Mouse (Mus musculus) heart, embryonic 16.5 days (tissue): Measurements from ENCODE around the gene Zdhhc6. TPM values are rescaled to one million over a fixed set of nuclear protein-coding genes. Genes with fewer than 3 reads are reported as not detected.

Source experiments
- ATAC-seq: fragments of 200-750 bp; cut with Nextera tagmentation; replicated peaks from 2 replicates; pipeline ENCODE4 v1.8.0; 2017; ENCODE audit warnings: moderate number of reproducible peaks; ENCODE audit not compliant: insufficient read depth, low FRiP score; ENCODE audit errors: extremely low read depth
- H3K27ac ChIP-seq: fragments of 300-500 bp; sonication (generic); 2 replicates; pipeline ENCODE4 v1.5.1; 2014; ENCODE audit warnings: mild to moderate bottlenecking, low read length, control low read depth, moderate library complexity
- H3K27me3 ChIP-seq: fragments of 300-500 bp; sonication (generic); 2 replicates; pipeline ENCODE4 v1.6.1; 2014; ENCODE audit warnings: low read length, mixed read lengths; ENCODE audit not compliant: control insufficient read depth, insufficient read depth
- H3K36me3 ChIP-seq: fragments of 300-500 bp; sonication (generic); 2 replicates; pipeline ENCODE4 v1.6.1; 2014; ENCODE audit not compliant: control insufficient read depth, insufficient read depth
- H3K4me1 ChIP-seq: fragments of 300-500 bp; sonication (generic); 2 replicates; pipeline ENCODE4 v1.6.1; 2014; ENCODE audit warnings: low read length, mixed read lengths; ENCODE audit not compliant: control insufficient read depth, insufficient read depth
- H3K4me2 ChIP-seq: fragments of 300-500 bp; sonication (generic); 2 replicates; pipeline ENCODE4 v1.6.1; 2014; ENCODE audit warnings: low read depth, mild to moderate bottlenecking, control low read depth, low read length
- H3K4me3 ChIP-seq: fragments of 300-500 bp; sonication (generic); 2 replicates; pipeline ENCODE4 v1.5.1; 2014; ENCODE audit warnings: mild to moderate bottlenecking, control low read depth, low read length
- H3K9ac ChIP-seq: fragments of 300-500 bp; sonication (generic); 2 replicates; pipeline ENCODE4 v1.6.1; 2014; ENCODE audit warnings: low read length, control low read depth
- H3K9me3 ChIP-seq: fragments of 300-500 bp; sonication (generic); replicated peaks from 2 replicates; pipeline ENCODE4 v1.6.1; 2016; ENCODE audit warnings: low read length; ENCODE audit not compliant: control insufficient read depth
- WGBS: fragments of 180-500 bp; shearing (Covaris S2); extraction: QIAGEN DNeasy Blood & Tissue Kit; methylation state at CpG from one replicate; pipeline ENCODE4 v1.1.7; 2014; 5-methylcytosine and 5-hydroxymethylcytosine counted together
- polyA plus RNA-seq: library from polyadenylated mRNA; unstranded; fragments of >200 nt; fragmentation: Nextera tagmentation; extraction: Ambion mirVana; gene quantifications from 2 replicates; pipeline ENCODE4 v1.2.1, GENCODE M21; 2015

Gene Zdhhc6
- polyA plus RNA-seq, 1 experiment from 2014 or later, result 73.9 TPM

DNA sequence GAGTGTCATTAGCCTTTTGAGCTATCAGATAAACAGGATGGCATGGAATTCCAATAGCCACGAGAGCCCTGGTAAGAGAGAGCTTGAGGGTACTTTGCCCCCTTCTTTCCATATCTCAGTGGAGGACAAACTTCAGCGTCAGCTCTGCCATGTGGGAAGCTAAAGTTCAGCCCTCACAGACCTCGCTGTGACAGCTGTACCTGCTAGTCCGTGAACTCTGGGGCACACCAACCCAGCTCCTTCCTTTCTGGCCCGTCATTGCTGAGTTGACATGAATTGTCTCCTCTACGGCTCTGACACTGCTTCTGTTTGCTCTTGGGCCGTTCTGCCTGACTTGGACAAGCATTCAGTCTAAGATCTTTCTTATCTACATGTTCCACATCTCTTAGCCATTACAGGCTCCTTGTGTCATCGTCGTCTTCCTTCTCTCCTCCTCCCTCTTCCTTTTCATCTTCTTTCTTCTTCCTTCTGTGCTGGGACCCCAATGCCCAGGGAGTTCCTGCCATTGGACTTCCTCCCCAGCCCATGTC lies 67.8 kb downstream of the Zdhhc6 start:
- Histone ChIP-seq H3K4me3 (no peak overlapping the region), H3K9ac (no peak overlapping the region), H3K27ac (no peak overlapping the region), H3K27me3 (no peaks in the 10 kb centered on the region), H3K36me3 (no peaks in the 10 kb centered on the region), H3K9me3 (no peaks in the 10 kb centered on the region), H3K4me2 (no peak overlapping the region), H3K4me1 (peaks cover 12% of the 10 kb centered on the region)
- WGBS, result 39% methylated on average over 9 of the region's 9 CpGs
- ATAC-seq, result no peak

DNA sequence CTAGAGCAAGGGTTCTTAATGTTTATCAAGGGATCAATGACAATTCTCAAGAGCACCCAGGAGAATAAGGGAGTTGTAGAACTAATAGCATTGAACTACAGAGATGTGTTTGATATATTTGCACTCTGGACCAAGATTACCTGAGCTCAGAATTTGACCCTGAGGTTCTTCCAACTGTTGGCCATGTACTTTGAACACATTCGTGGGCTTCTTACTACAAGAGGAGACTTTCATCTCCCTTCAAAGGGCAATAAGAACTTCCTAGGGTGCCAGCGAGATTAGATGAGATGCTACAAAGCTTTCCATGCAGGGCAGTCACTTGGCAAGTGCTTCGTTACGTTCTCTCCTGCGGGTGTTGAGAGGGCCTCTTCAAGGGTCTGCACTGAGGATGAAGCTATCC lies 68.3 kb downstream of the Zdhhc6 start:
- 60% methylated on average over 5 of the region's 5 CpGs for WGBS
- no peak for ATAC-seq

DNA sequence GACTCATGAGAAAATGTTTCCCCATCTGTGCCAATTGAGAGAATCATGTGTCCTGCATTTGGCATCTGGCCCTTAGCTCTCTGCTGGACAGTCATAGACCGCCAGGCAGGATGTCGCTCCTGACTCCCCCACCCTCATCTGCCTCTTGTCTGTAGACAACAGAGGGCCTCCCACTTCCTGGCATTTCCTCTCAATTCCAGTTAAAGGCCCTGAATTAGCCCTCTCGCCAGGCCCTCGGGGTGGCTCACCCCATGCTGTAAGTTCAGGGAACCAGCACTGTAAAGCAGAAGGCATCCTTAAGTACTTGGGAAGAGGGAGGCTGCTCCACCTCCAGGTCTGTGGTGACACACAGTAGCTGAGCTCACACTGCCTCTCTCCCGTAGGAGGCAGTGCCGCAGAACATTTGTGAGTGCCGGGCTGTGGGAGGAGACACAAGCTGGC lies 71.0 kb downstream of the Zdhhc6 start:
- Histone ChIP-seq H3K4me1 (peaks cover 12% of the 10 kb centered on the region), H3K27me3 (no peaks in the 10 kb centered on the region), H3K9me3 (no peaks in the 10 kb centered on the region), H3K36me3 (no peaks in the 10 kb centered on the region), H3K4me3 (no peak overlapping the region), H3K9ac (no peak overlapping the region), H3K4me2 (no peak overlapping the region), H3K27ac (peak overlapping the region; percentile 73)
- peak; percentile 91 for ATAC-seq
- 12% methylated on average over 7 of the region's 7 CpGs for WGBS

More for the DNA sequence above, 68.3 kb downstream of the Zdhhc6 start:
- Histone ChIP-seq H3K9ac (no peak overlapping the region), H3K27ac (no peak overlapping the region), H3K4me3 (no peak overlapping the region), H3K4me1 (peaks cover 12% of the 10 kb centered on the region), H3K9me3 (no peaks in the 10 kb centered on the region), H3K36me3 (no peaks in the 10 kb centered on the region), H3K27me3 (no peaks in the 10 kb centered on the region), H3K4me2 (no peak overlapping the region)

DNA sequence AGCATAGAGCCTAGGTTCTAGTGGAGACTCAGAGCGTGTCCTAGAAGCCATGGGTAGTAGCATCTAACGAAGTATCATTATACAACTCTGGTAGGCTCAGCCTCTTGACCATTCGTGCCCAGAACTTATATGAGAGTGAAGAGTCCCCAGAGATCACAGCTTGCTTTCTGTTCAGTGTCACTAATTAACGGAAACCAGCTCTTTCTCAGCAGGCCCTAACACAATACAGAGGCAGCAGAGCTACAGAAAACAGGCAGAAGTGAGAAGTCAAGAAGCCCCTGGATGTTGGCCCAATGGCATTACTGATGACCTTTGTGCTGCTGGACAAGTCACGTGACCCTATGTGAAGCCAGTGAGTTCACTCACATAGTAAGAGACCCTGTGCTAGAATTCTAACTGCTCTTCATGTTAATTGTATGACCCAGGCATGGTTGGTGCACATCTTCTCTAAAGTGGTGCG lies 74.6 kb downstream of the Zdhhc6 start, which contains the start of gene Gucy2g:
Gene Gucy2g (minus strand): TSS at position 51 of the 460 bp plus-strand sequence.
- no peak within 1 kb of the TSS for H3K4me2 ChIP-seq
- 77% methylated on average over 6 of the region's 6 CpGs for WGBS
- no peak for ATAC-seq
- no peaks in the 10 kb centered on the region for H3K27me3 ChIP-seq
- H3K36me3 ChIP-seq, result no peaks in the 10 kb centered on the region
- no peak within 1 kb of the TSS for H3K4me3 ChIP-seq
- no peak within 1 kb of the TSS for H3K9ac ChIP-seq
- peaks cover 12% of the 10 kb centered on the region for H3K4me1 ChIP-seq
- H3K27ac ChIP-seq, result no peak within 1 kb of the TSS
- no peaks in the 10 kb centered on the region for H3K9me3 ChIP-seq

DNA sequence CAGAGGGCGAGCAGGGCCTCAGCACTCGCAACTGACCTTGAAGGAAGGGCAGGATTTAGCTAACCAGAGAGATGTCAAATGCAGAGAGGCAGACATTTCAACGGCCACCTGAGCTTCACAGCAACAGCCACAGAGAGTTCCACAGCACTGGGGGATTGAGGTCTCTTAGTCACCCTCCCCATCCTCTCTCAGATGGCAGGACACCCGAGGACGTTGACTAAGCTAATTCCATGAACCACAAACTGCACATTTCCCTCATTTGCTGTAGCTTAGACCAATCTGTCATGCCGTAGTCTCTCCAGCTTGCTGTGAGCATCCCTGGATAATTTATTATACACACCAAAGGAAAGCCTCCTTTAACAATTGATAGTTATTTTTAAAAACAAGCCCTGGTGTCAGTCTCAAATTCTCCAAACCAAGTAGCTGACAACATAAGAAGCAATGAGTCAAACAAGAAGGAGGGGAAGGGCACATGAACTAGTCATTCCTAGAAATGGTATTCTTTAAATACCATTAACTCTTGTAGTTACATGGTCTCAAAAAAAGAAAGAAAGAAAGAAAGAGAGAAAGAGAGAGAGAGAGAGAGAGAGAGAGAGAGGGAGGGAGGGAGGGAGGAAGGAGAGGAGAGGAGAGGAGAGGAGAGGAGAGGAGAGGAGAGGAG lies 75.9 kb downstream of the Zdhhc6 start:
- no peak for ATAC-seq
- Histone ChIP-seq H3K4me2 (no peak overlapping the region), H3K4me1 (peaks cover 4% of the 10 kb centered on the region; the same call in 1 of the 2 replicates), H3K9ac (no peak overlapping the region), H3K4me3 (no peak overlapping the region), H3K9me3 (no peaks in the 10 kb centered on the region), H3K27me3 (no peaks in the 10 kb centered on the region), H3K27ac (no peak overlapping the region), H3K36me3 (no peaks in the 10 kb centered on the region)
- 54% methylated on average over 6 of the region's 6 CpGs for WGBS

DNA sequence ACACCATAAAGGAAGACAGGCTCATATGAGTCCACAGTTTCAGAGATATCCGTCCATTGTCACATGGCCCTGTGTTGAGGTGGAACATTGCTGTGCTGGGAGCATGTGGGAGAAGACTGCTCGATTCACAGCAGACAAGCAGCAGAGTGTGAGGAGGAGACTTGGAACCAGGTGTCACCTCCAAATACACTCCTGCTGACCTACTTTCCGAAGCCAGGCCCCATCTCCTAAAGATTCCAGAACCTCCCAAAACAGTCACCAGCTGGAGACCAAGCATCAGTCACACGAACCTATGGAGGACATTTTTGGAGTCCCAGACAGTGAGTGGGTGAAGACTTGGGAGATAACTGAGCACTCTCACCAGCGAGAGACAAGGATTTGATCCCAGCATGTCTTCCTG lies 79.3 kb downstream of the Zdhhc6 start:
- H3K9me3 ChIP-seq, result no peaks in the 10 kb centered on the region
- no peak overlapping the region for H3K9ac ChIP-seq
- no peak overlapping the region for H3K4me3 ChIP-seq
- WGBS, result 70% methylated on average over 5 of the region's 5 CpGs
- no peak overlapping the region for H3K4me2 ChIP-seq
- H3K27ac ChIP-seq, result no peak overlapping the region
- no peaks in the 10 kb centered on the region for H3K36me3 ChIP-seq
- ATAC-seq, result no peak
- H3K27me3 ChIP-seq, result no peaks in the 10 kb centered on the region
- no peaks in the 10 kb centered on the region for H3K4me1 ChIP-seq

DNA sequence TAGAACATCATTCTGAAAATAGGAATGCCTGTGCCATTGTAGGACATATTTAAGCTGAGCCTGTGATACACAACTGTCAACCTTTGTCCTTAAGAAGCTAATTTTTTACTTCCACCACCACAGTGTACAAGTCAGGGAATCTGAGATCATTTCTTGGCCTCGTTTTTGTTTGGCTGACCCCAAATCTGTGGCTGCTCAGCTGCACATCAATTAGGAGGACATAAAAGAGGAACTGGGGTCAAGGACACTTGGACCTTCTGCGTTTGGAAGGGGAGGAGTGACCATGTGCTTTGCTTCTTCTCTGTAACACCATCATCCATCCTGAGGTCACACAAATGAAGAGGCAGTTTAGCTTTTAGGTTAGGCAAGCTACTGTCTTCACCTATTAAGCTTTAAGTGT lies 79.8 kb downstream of the Zdhhc6 start:
- H3K4me1 ChIP-seq, result peaks cover 2% of the 10 kb centered on the region; the same call in 1 of the 2 replicates
- no peak for ATAC-seq
- H3K27ac ChIP-seq, result no peak overlapping the region
- no peak overlapping the region for H3K9ac ChIP-seq
- 42% methylated on average over 2 of the region's 2 CpGs for WGBS
- no peaks in the 10 kb centered on the region for H3K36me3 ChIP-seq
- no peak overlapping the region for H3K4me3 ChIP-seq
- no peaks in the 10 kb centered on the region for H3K27me3 ChIP-seq
- H3K9me3 ChIP-seq, result no peaks in the 10 kb centered on the region
- H3K4me2 ChIP-seq, result no peak overlapping the region

DNA sequence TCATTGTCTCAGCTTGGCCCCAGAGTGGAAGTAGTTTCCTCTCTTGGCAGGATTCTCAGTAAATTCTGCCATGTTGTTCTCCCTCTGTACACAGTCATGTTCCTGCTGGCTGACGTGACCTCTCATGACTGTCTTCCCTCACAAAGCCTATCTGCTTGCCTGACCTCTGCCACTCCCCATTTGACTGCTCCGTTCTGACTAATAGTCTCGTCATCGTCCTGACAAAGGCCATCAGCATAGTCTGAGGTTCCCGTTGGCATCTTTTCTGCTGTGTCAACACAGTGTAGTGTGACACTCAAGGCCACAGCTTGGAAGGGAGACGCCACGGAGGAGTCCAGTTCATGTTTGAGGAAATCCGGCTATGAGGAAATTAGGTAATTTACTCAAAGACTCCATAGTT lies 83.7 kb downstream of the Zdhhc6 start:
- no peak overlapping the region for H3K27ac ChIP-seq
- peak; percentile 73 for ATAC-seq

DNA sequence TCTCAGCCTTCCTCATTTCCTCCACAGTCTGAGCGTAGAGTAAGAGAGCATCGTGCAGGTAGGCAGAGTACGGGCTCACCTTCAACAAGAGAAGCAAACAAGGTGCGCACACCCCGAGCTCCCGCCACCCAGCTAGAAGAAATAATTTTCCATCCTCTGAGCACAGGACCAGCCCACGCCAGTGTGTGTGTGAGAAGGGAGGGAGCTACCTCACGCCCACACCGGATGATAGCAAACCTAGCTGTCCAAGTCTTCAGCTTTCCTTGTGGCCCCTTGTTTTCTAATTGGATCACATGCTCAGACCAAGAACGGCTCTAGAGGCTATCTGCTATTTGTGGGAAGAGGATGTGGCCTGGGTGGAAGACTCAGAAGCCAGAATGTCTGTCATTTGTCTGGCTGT lies 84.8 kb downstream of the Zdhhc6 start:
- Histone ChIP-seq H3K4me1 (peaks cover 2% of the 10 kb centered on the region; the same call in 1 of the 2 replicates), H3K27me3 (no peaks in the 10 kb centered on the region), H3K4me2 (no peak overlapping the region), H3K4me3 (no peak overlapping the region), H3K27ac (no peak overlapping the region), H3K9ac (no peak overlapping the region), H3K36me3 (no peaks in the 10 kb centered on the region), H3K9me3 (no peaks in the 10 kb centered on the region)
- WGBS, result 63% methylated on average over 10 of the region's 10 CpGs
- no peak for ATAC-seq

More for the DNA sequence above, 83.7 kb downstream of the Zdhhc6 start:
- WGBS, result 34% methylated on average over 8 of the region's 8 CpGs
- Histone ChIP-seq H3K27me3 (no peaks in the 10 kb centered on the region), H3K9me3 (no peaks in the 10 kb centered on the region), H3K4me1 (peaks cover 2% of the 10 kb centered on the region; the same call in 1 of the 2 replicates), H3K36me3 (no peaks in the 10 kb centered on the region), H3K9ac (no peak overlapping the region), H3K4me2 (no peak overlapping the region), H3K4me3 (no peak overlapping the region)
